Mouse (Mus musculus) CH12.LX (cell line): ENCODE measurements around the gene Ccdc88a. TPM values are rescaled to one million over a fixed set of nuclear protein-coding genes. Genes with fewer than 3 reads are reported as not detected.

Experiments
- DNase-seq: peaks from one replicate; pipeline ENCODE4 v3.0.0-alpha.2; 2013; ENCODE audit errors: extremely low read depth
- H3K27ac ChIP-seq: 2 replicates; pipeline ENCODE4 v1.5.1; 2012; ENCODE audit warnings: low read depth, mild to moderate bottlenecking, control low read depth, moderate library complexity; ENCODE audit not compliant: insufficient read depth
- H3K27me3 ChIP-seq: replicated peaks from 2 replicates; pipeline ENCODE3; 2012; ENCODE audit warnings: inconsistent platforms
- H3K36me3 ChIP-seq, 2 experiments: replicated peaks in 1 of 2; 2 replicates each; pipeline versions ENCODE3 to v1.6.1; 2012; ENCODE audit warnings: inconsistent platforms in 1 of 2, low read length in 1 of 2, mild to moderate bottlenecking in 1 of 2, mixed read lengths in 1 of 2, moderate library complexity in 1 of 2; ENCODE audit not compliant: control insufficient read depth in 1 of 2, insufficient read depth in 1 of 2
- H3K4me1 ChIP-seq, 2 experiments: 2 replicates each; pipeline ENCODE4 v1.6.1; 2012; ENCODE audit warnings: inconsistent platforms in 1 of 2, moderate library complexity in 1 of 2; ENCODE audit not compliant: insufficient read depth in 2 of 2, control insufficient read depth in 1 of 2
- H3K4me2 ChIP-seq: 2 replicates; pipeline ENCODE4 v1.6.1; 2012; ENCODE audit warnings: low read depth, mild to moderate bottlenecking, control low read depth; ENCODE audit not compliant: poor library complexity, insufficient read depth, severe bottlenecking
- H3K4me3 ChIP-seq, 3 experiments: fragments of 150-350 bp in 1 of 3; sonication (generic) in 1 of 3; replicated peaks in 1 of 3; 2 replicates each; pipeline versions ENCODE3 to v1.5.1; 2011 to 2012; ENCODE audit warnings: low read depth in 2 of 3, low read length in 2 of 3, mild to moderate bottlenecking in 2 of 3, moderate library complexity in 2 of 3, control low read depth in 1 of 3, improper control_type of control experiment in 1 of 3, inconsistent platforms in 1 of 3, mixed read lengths in 1 of 3; ENCODE audit not compliant: poor library complexity in 1 of 3
- H3K79me2 ChIP-seq: replicated peaks from 2 replicates; pipeline ENCODE4 v1.6.1; 2012; ENCODE audit warnings: mild to moderate bottlenecking, moderate library complexity; ENCODE audit not compliant: control insufficient read depth, poor library complexity, insufficient read depth, severe bottlenecking; ENCODE audit errors: extremely low read depth
- H3K9ac ChIP-seq: 2 replicates; pipeline ENCODE4 v1.6.1; 2012; ENCODE audit warnings: low read depth, mild to moderate bottlenecking, control low read depth, moderate library complexity; ENCODE audit not compliant: insufficient read depth
- H3K9me3 ChIP-seq: replicated peaks from 2 replicates; pipeline ENCODE3; 2012; ENCODE audit warnings: low read length, inconsistent platforms, mixed read lengths
- BHLHE40 ChIP-seq: IDR thresholded peaks from 2 replicates; pipeline ENCODE4 v1.6.1; 2011; ENCODE audit warnings: mild to moderate bottlenecking, low read depth, low read length, improper control_type of control experiment
- E2F4 ChIP-seq: IDR thresholded peaks from 2 replicates; pipeline ENCODE4 v1.6.1; 2011; ENCODE audit warnings: low read depth, low read length, improper control_type of control experiment; ENCODE audit not compliant: insufficient replicate concordance
- EP300 ChIP-seq: IDR thresholded peaks from 2 replicates; pipeline ENCODE4 v1.6.1; 2011; ENCODE audit warnings: low read length, improper control_type of control experiment
- GABPA ChIP-seq: IDR thresholded peaks from 2 replicates; pipeline ENCODE4 v1.6.1; 2012; ENCODE audit warnings: low read depth, low read length, improper control_type of control experiment, inconsistent platforms; ENCODE audit not compliant: insufficient replicate concordance
- JUND ChIP-seq: conservative IDR thresholded peaks from 2 replicates; pipeline ENCODE4 v1.6.1; 2011; ENCODE audit warnings: low read depth, low read length, improper control_type of control experiment
- KAT2A ChIP-seq: IDR thresholded peaks from 2 replicates; pipeline ENCODE4 v1.6.1; 2012; ENCODE audit warnings: low read length, improper control_type of control experiment, inconsistent platforms; ENCODE audit not compliant: insufficient replicate concordance
- MAFK ChIP-seq: IDR thresholded peaks from 2 replicates; pipeline ENCODE4 v1.6.1; 2011; ENCODE audit warnings: low read length, improper control_type of control experiment; ENCODE audit not compliant: insufficient replicate concordance
- MAX ChIP-seq: IDR thresholded peaks from 2 replicates; pipeline ENCODE4 v1.6.1; 2011; ENCODE audit warnings: low read length, improper control_type of control experiment
- MAZ ChIP-seq: IDR thresholded peaks from 2 replicates; pipeline ENCODE4 v1.6.1; 2012; ENCODE audit warnings: low read depth, mild to moderate bottlenecking, inconsistent platforms, low read length, improper control_type of control experiment, moderate library complexity
- NELFE ChIP-seq: IDR thresholded peaks from 2 replicates; pipeline ENCODE4 v1.6.1; 2011; ENCODE audit warnings: low read depth, low read length, improper control_type of control experiment
- POLR2A ChIP-seq: IDR thresholded peaks from 2 replicates; pipeline ENCODE4 v1.6.1; 2011; ENCODE audit warnings: low read depth, mild to moderate bottlenecking, improper control_type of control experiment, low read length
- RCOR1 ChIP-seq: conservative IDR thresholded peaks from 2 replicates; pipeline ENCODE4 v1.6.1; 2012; ENCODE audit warnings: low read depth, mild to moderate bottlenecking, inconsistent platforms, low read length, improper control_type of control experiment
- USF2 ChIP-seq: conservative IDR thresholded peaks from 2 replicates; pipeline ENCODE4 v1.6.1; 2011; ENCODE audit warnings: low read depth, low read length, improper control_type of control experiment
- ZMIZ1 ChIP-seq: IDR thresholded peaks from 2 replicates; pipeline ENCODE4 v1.6.1; 2012; ENCODE audit warnings: low read depth, mild to moderate bottlenecking, inconsistent platforms, low read length, improper control_type of control experiment
- dilution Hi-C: fragments of 300-500 bp; cut with MboI; formaldehyde crosslinking; loops from 2 replicates; pipeline ENCODE4 v1.14.3; 2020; ENCODE audit warnings: low sequenced_read_pairs; ENCODE audit not compliant: extremely low pct_unique_long_range_greater_than_20kb, extremely low pct_ligation_motif_present
- in situ Hi-C: fragments of 300-500 bp; cut with MboI; formaldehyde crosslinking; loops from 3 replicates; pipeline ENCODE4 v1.14.3; 2019; ENCODE audit warnings: low sequenced_read_pairs, low pct_ligation_motif_present, low pct_unique_long_range_greater_than_20kb, mixed read lengths
- polyA plus RNA-seq: library from polyadenylated mRNA; unstranded; fragments of >175 nt; gene quantifications from 2 replicates; pipeline ENCODE4 v1.2.1, GENCODE M21; 2012; ENCODE audit warnings: low read depth; ENCODE audit not compliant: insufficient read length
- total RNA-seq, 2 experiments: library from RNA; depleted of rRNA; stranded (reverse); fragments of 300-350 nt in 1 of 2; fragments of >200 nt in 1 of 2; gene quantifications; 2 replicates each; pipeline ENCODE4 v1.2.3; 2012 to 2014

Gene Ccdc88a
- total and polyA plus RNA-seq, 3 experiments: 13.7 to 26.1 (median 15.2) TPM

DNA sequence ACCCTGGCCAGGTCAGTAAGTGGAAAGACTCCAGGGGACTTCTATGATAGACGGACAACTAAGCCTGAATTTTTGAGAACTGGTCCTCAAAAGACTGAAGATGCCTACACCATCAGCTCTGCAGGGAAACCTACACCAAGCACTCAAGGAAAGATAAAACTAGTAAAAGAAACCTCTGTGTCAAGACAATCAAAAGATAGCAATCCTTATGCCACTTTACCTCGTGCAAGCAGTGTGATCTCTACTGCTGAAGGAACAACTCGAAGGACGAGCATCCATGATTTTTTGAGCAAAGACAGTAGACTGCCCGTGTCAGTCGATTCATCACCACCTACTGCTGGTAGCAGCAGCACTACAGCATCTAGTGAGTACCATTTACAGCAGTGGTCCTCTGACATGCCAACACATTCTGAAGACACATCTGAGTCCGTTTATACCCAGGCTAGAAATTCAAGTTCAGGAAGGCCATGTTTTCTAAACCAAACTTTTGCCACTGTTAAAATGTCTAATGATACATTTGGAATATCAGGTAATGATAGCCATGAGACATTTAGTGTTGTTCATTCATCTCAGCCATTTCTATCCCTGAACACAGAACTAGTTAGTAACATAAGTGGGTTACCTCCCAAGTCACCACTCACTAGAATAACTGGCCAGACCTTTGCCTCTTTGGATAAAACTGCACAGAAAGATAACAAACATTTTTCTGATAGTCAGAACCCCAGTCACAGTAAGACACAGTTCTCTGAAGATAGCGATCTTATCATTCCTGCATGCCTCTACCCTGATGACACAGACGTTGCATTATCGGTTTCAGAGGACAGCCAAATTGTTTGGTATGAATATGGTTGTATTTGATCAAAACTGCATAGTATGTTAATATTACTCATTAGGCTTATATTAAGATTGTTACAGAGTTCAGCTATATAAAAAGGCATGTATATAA lies 130.8 kb downstream of the Ccdc88a start:
- no peak for DNase-seq
- no peak overlapping the region for H3K9ac ChIP-seq
- H3K4me3 ChIP-seq: no peak overlapping the region
- no peak overlapping the region for H3K27ac ChIP-seq
- no peaks in the 10 kb centered on the region for H3K27me3 ChIP-seq
- H3K4me2 ChIP-seq: no peak overlapping the region
- H3K4me1 ChIP-seq: no peaks in the 10 kb centered on the region
- peaks cover 28 to 57% of the 10 kb centered on the region in 2 experiments for H3K36me3 ChIP-seq
- no peaks in the 10 kb centered on the region for H3K9me3 ChIP-seq
- in situ Hi-C loops (no loop called here), dilution Hi-C loops (no loop called here)
- no peaks in the 10 kb centered on the region; the same call in 1 of the 2 replicates for H3K79me2 ChIP-seq
- no peak for TF ChIP-seq POLR2A
- no peak for TF ChIP-seq GABPA
- TF ChIP-seq KAT2A: no peak
- TF ChIP-seq MAFK: no peak
- no peak for TF ChIP-seq USF2
- TF ChIP-seq JUND: no peak
- no peak for TF ChIP-seq EP300
- TF ChIP-seq, all 38 proteins: peak for 0

DNA sequence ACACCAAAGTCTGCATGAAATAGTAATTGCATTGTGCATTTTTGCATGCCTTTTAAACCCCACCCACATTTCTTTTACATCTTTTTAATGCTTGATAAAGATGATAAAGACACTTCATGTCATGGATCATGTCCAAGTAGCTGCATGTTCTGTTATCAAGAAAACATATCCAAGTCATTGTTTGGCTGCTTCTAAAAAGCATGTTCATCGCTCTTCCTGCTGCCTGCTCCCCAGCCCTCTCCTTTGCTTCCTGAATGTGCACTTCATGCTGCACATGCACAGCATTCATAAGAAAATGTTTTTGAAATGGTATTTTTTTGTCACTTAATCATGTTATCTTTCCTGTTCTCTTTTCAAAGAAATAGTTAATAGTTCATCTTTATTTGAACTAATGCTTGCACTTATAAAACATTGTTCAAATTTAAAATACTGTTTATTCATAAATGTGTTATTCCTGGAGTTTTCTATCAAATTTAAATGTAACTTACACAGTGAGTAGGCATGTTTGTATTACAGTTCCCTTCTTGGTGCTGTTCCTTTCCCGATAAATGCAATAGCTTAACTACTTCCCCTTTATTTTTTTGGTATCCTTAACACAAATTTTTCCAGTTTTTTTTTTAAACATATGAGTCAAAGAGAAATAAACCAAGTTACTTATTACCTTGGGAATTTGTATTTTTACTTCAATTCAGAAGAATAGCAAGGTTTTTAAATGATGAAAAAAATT lies 131.6 kb downstream of the Ccdc88a start:
- Histone ChIP-seq H3K27ac (no peak overlapping the region), H3K36me3 (peaks cover 25 to 55% of the 10 kb centered on the region in 2 experiments), H3K4me2 (no peak overlapping the region), H3K9me3 (no peaks in the 10 kb centered on the region), H3K27me3 (no peaks in the 10 kb centered on the region), H3K79me2 (no peaks in the 10 kb centered on the region; the same call in 1 of the 2 replicates), H3K9ac (no peak overlapping the region), H3K4me3 (no peak overlapping the region), H3K4me1 (no peaks in the 10 kb centered on the region)
- in situ Hi-C loops (no loop called here), dilution Hi-C loops (no loop called here)
- no peak for TF ChIP-seq MAZ
- TF ChIP-seq KAT2A: no peak
- TF ChIP-seq E2F4: no peak
- no peak for TF ChIP-seq ZMIZ1
- TF ChIP-seq BHLHE40: no peak
- TF ChIP-seq MAX: no peak
- TF ChIP-seq GABPA: no peak
- no peak for TF ChIP-seq NELFE
- no peak for TF ChIP-seq RCOR1
- no peak for DNase-seq
